Mouse (Mus musculus): ENCODE results near the gene Lactbl1. TPM values are rescaled to one million over a fixed set of nuclear protein-coding genes. Genes with fewer than 3 reads are reported as not detected.
A peak's percentile ranks its signal among the peaks of the same experiment; 100 is the strongest.

Lactbl1 gene
- polyA plus RNA-seq, 1 experiment, result 0.10 TPM

DNA sequence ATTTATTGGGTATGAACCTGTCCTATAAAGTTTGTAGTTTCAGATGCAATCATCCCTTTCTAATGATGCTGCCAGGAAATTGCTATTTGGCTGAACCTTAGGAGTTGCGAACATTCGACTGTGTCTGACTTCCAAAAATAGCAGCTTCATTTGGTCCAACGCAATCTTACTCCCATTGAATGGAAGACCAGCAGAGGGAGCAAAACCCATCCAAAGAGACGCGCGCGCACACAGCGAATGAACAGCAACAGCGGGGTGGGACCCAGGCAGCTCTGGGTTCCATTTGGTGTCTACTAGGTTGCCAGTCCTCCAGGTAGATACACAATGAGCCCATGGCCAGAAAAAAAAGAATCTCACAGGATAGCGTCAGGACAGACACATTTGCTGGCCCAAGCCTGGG, 45.3 kb downstream of the Lactbl1 start:
- TF ChIP-seq POLR2A (IDR thresholded peaks at IDR 0.05; ENCODE audit: extremely low read depth, insufficient read depth, low read length), result no peak
- 0 out of 2 replicates have a peak, but pooled peaks have one; percentile 29 for TF ChIP-seq CTCF (IDR thresholded peaks at IDR 0.05; ENCODE audit: extremely low read depth, insufficient read depth, low read length)
- Histone ChIP-seq H3K4me1 (ENCODE audit: control insufficient read depth, insufficient read depth, low read length) (peaks cover 2% of the 10 kb centered on the region; the same call in 1 of the 2 replicates), H3K27ac (ENCODE audit: insufficient read depth, low read length) (no peak overlapping the region), H3K4me3 (ENCODE audit: insufficient read depth, low read length) (no peak overlapping the region)

DNA sequence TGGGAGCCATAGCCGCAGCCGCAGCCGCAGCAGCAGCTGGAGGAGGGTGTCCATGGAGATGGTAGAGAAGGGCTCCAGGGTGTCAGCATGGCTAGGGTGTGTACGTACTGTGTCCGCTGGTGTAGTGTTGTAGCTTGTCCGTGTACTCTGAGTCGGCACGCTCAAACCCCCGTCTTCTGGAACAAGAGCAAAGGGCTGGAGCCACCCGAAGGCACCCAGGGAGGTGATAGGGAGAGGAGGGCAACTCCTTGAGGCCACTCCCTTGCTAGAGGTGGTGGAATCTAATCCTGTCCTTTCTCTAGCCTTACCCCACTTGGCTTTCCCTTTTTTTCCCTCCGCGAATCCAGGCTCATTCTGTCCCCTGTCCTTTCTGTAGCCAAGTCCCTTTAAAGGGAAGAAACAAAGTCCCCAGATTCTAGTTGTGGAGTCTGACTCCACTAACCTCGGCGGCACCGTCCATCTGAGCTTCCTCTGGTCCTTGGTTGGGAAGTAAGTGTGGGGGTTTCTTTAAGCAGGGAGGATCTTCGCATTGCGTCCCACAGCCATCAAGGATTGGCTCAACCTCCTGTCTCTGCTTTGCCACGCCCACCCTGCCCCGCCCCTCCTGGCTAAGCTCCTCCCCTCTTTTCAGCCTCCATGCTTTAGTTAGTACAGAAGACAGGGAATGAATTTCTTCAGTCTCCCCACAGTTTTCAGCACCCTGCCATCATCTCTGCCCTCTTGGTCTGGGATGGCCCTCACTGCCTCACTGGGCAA, 50.1 kb downstream of the Lactbl1 start:
- TF ChIP-seq CTCF (IDR thresholded peaks at IDR 0.05; ENCODE audit: extremely low read depth, insufficient read depth, low read length), result no peak
- TF ChIP-seq POLR2A (IDR thresholded peaks at IDR 0.05; ENCODE audit: extremely low read depth, insufficient read depth, low read length), result no peak
- no peak overlapping the region for H3K4me3 ChIP-seq (ENCODE audit: insufficient read depth, low read length)
- no peak overlapping the region for H3K27ac ChIP-seq (ENCODE audit: insufficient read depth, low read length)
- no peaks in the 10 kb centered on the region; the same call in 1 of the 2 replicates for H3K4me1 ChIP-seq (ENCODE audit: control insufficient read depth, insufficient read depth, low read length)

DNA sequence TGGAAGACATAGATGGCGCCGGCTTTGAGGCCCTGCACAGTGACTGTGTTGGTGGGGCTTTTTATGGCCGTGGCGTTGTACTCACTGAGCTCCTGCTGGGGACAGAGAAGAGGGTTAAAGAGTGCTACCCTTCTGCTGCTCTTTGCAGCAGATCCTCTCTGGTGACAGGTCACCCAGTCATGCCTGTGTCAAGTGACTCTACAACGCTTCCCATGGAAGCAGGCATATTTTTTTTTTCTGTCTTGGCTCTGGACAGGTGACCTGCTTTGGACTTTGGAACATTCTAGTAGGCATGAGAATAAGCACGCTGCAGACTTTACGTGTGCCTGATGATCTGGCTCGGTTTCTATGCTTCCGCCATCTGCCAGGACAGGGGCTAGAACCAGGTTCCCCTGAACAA, 53.0 kb downstream of the Lactbl1 start:
- H3K4me3 ChIP-seq (ENCODE audit: insufficient read depth, low read length), result no peak overlapping the region
- TF ChIP-seq POLR2A (IDR thresholded peaks at IDR 0.05; ENCODE audit: extremely low read depth, insufficient read depth, low read length), result no peak
- no peaks in the 10 kb centered on the region; the same call in 1 of the 2 replicates for H3K4me1 ChIP-seq (ENCODE audit: control insufficient read depth, insufficient read depth, low read length)
- no peak overlapping the region for H3K27ac ChIP-seq (ENCODE audit: insufficient read depth, low read length)

DNA sequence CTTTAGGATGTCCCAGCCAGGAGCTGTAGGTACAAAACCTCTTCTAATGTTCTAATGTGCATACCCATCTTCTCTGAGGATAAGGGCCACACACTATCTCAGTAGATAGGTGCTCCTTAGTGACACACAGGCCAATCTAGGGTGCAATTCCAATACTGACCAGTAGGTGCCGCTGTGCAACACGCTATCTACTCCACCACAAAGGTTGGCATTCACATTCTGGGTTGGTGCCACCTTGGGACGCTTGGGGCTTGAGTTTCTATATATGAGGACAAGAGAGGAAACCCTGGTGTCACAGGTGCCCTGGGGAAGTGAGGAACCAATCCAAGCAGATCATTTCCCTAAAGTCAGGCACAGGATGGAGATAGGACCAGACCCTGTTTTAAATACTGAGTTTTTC, 56.1 kb downstream of the Lactbl1 start:
- TF ChIP-seq POLR2A (IDR thresholded peaks at IDR 0.05; ENCODE audit: extremely low read depth, insufficient read depth, low read length) (no peak), CTCF (IDR thresholded peaks at IDR 0.05; ENCODE audit: extremely low read depth, insufficient read depth, low read length) (peak; percentile 100)
- H3K4me1 ChIP-seq (ENCODE audit: control insufficient read depth, insufficient read depth, low read length), result no peaks in the 10 kb centered on the region; the same call in 1 of the 2 replicates
- H3K4me3 ChIP-seq (ENCODE audit: insufficient read depth, low read length), result no peak overlapping the region
- no peak overlapping the region for H3K27ac ChIP-seq (ENCODE audit: insufficient read depth, low read length)

DNA sequence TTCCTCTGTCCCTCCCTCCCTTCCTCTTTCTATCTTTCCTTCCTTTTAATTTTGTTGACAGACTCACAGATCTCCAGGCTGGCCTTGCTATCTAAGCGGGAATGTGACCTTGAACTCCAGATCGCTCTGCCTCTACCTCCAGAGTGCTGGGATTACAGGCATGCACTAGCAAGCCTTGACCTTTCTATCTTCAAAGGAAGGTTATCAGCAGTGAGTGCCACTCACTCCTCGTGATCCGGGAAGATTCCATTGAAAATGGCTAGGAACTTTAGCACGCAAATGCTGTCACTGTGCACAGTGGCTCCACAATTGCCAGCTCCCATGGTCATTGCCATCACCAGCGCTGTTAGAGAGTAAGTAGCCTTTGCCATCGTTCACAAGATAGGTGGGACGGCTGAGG, 56.8 kb downstream of the Lactbl1 start:
- Histone ChIP-seq H3K4me3 (ENCODE audit: insufficient read depth, low read length) (no peak overlapping the region), H3K4me1 (ENCODE audit: control insufficient read depth, insufficient read depth, low read length) (no peaks in the 10 kb centered on the region; the same call in 1 of the 2 replicates), H3K27ac (ENCODE audit: insufficient read depth, low read length) (no peak overlapping the region)
- no peak for TF ChIP-seq POLR2A (IDR thresholded peaks at IDR 0.05; ENCODE audit: extremely low read depth, insufficient read depth, low read length)
- no peak for TF ChIP-seq CTCF (IDR thresholded peaks at IDR 0.05; ENCODE audit: extremely low read depth, insufficient read depth, low read length)

DNA sequence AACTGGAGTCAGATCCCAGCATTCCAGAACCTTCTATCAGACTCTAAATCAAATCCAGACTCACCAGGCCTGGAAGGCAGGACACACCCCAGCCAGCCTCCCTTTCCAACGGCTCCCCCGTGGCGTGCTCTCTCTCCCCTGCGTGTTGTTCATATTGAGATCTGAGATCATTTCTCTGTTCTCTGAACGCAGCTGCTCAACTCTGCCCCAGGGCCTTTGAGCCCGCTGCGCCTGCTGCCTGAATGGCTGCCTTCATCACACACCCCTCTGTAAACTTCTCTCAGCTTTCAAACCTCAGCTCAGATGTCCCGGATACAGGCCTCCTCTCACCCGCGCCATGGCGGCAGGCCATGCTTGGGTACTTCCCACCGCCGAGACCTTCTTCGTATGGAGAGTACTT, 58.2 kb downstream of the Lactbl1 start:
- H3K27ac ChIP-seq (ENCODE audit: insufficient read depth, low read length), result no peak overlapping the region
- no peak overlapping the region for H3K4me3 ChIP-seq (ENCODE audit: insufficient read depth, low read length)
- TF ChIP-seq CTCF (IDR thresholded peaks at IDR 0.05; ENCODE audit: extremely low read depth, insufficient read depth, low read length) (no peak), POLR2A (IDR thresholded peaks at IDR 0.05; ENCODE audit: extremely low read depth, insufficient read depth, low read length) (no peak)
- H3K4me1 ChIP-seq (ENCODE audit: control insufficient read depth, insufficient read depth, low read length), result no peaks in the 10 kb centered on the region; the same call in 1 of the 2 replicates

DNA sequence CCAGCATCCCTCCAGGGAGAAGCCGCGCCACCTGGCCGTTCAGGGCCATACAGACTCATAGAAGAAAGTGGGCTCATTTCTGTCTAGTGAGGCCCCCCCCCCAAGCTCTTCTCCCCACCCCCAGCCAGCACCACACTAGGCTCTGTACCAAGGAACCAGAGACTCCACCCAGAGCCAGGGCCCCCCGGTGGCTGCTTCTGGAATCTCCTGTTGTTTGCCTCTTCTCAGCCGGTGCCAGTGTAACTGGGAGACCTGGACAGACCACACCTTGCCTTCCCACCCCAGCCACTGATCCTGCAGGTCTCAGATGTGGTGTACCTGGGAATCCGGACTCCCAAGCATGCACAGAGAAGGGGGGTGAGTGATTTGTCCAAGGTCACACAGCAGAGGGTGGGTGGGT, 62.1 kb downstream of the Lactbl1 start:
- TF ChIP-seq POLR2A (IDR thresholded peaks at IDR 0.05; ENCODE audit: extremely low read depth, insufficient read depth, low read length) (no peak), CTCF (IDR thresholded peaks at IDR 0.05; ENCODE audit: extremely low read depth, insufficient read depth, low read length) (no peak)
- Histone ChIP-seq H3K4me3 (ENCODE audit: insufficient read depth, low read length) (no peak overlapping the region), H3K4me1 (ENCODE audit: control insufficient read depth, insufficient read depth, low read length) (no peaks in the 10 kb centered on the region), H3K27ac (ENCODE audit: insufficient read depth, low read length) (no peak overlapping the region)

DNA sequence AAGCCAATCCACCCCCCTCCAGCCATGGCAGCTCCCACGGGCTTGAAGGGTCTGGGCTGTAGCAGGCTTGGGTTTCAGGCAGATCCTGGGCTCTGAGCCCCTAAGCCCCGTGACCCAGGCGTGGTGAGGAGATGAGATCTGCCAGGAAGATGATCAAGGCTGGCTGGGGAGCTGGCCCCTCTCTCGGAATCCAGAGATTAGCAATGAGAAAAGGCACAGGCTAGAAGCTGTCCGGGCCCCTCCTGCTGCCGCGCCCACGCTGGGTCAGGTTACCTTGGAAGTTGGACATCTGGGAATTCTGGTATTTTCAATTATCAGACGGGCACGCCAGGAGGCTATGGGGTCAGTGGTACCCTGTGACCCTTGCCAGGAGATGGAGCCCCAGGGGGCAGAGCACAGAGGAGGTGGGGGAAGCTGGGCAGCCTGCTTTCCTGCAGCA, 63.0 kb downstream of the Lactbl1 start:
- H3K27ac ChIP-seq (ENCODE audit: insufficient read depth, low read length), result no peak overlapping the region
- TF ChIP-seq CTCF (IDR thresholded peaks at IDR 0.05; ENCODE audit: extremely low read depth, insufficient read depth, low read length), result no peak
- no peak for TF ChIP-seq POLR2A (IDR thresholded peaks at IDR 0.05; ENCODE audit: extremely low read depth, insufficient read depth, low read length)

DNA sequence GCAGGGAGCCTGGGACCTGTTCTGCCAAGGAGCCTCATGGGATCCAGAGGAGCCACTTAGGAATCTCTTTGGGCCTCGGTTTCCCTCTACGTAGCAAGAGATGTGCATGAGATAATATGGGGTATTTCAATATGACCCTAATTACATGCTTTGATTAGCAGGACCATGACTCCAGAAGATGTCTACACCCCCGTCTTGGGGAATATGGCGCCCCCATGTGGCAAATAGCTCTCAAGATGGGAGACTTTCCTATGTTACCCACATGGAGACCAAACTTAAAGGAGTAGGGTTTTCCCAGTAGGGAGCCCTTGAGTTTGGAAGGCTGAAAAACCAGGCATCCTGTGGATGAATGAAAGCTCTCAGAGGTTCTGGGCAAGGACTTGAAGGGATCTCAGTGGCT, 65.7 kb downstream of the Lactbl1 start:
- Histone ChIP-seq H3K27ac (ENCODE audit: insufficient read depth, low read length) (no peak overlapping the region), H3K4me3 (ENCODE audit: insufficient read depth, low read length) (no peak overlapping the region), H3K4me1 (ENCODE audit: control insufficient read depth, insufficient read depth, low read length) (no peaks in the 10 kb centered on the region)
- TF ChIP-seq CTCF (IDR thresholded peaks at IDR 0.05; ENCODE audit: extremely low read depth, insufficient read depth, low read length) (no peak), POLR2A (IDR thresholded peaks at IDR 0.05; ENCODE audit: extremely low read depth, insufficient read depth, low read length) (no peak)

More for the DNA sequence above, 63.0 kb downstream of the Lactbl1 start:
- Histone ChIP-seq H3K4me3 (ENCODE audit: insufficient read depth, low read length) (no peak overlapping the region), H3K4me1 (ENCODE audit: control insufficient read depth, insufficient read depth, low read length) (no peaks in the 10 kb centered on the region)

Other genes with a start within 250 kb of the Lactbl1 start
- gene Htr1d, start 199.1 kb upstream of the Lactbl1 start, polyA plus RNA-seq (2012; rRNA removed), result 0.19 and 0.81 TPM in 2 replicates
- gene 6030445D17Rik, start 160.4 kb upstream of the Lactbl1 start, polyA plus RNA-seq (2012; rRNA removed), result 0.35 and 0.49 TPM in 2 replicates
- 29.5 and 29.6 TPM in 2 replicates for gene Luzp1, start 152.9 kb upstream of the Lactbl1 start, polyA plus RNA-seq (2012; rRNA removed)
- 67.1 and 68.3 TPM in 2 replicates for gene Kdm1a, start 19.9 kb upstream of the Lactbl1 start, polyA plus RNA-seq (2012; rRNA removed)
- not detected in 2 replicates for gene Tex46, start 12.2 kb upstream of the Lactbl1 start, polyA plus RNA-seq (2012; rRNA removed)
- 17.1 TPM in 2 replicates for gene Ephb2, start 213.4 kb downstream of the Lactbl1 start, polyA plus RNA-seq (2012; rRNA removed)

All from cortical plate, adult 2 months (tissue).